Mouse (Mus musculus): Measurements from ENCODE around the gene Odf4.

GRCm38 (mm10) chr11:68929947-68930346 lies 3.1 kb upstream of the Odf4 start:
- no peak for TF ChIP-seq POLR2A (IDR thresholded peaks at IDR 0.05; ENCODE audit: control insufficient read depth, low read depth, low read length)
- TF ChIP-seq CTCF (IDR thresholded peaks at IDR 0.05; ENCODE audit: control insufficient read depth, insufficient read depth, insufficient replicate concordance, low read depth, low read length): no peak

Measured in testis, adult 2 months (tissue).